Mouse (Mus musculus) bone marrow macrophage, adult 2 months (primary cell): ENCODE data around the gene Fto. TPM values are rescaled to one million over a fixed set of nuclear protein-coding genes. Genes with fewer than 3 reads are reported as not detected.

Source experiments
- H3K27ac ChIP-seq: 2 replicates; pipeline ENCODE4 v1.5.1; 2012; ENCODE audit warnings: low read depth, low read length; ENCODE audit not compliant: insufficient read depth
- H3K4me1 ChIP-seq: 2 replicates; pipeline ENCODE4 v1.6.1; 2012; ENCODE audit warnings: low read length; ENCODE audit not compliant: control insufficient read depth, insufficient read depth
- H3K4me3 ChIP-seq: 2 replicates; pipeline ENCODE4 v1.5.1; 2012; ENCODE audit warnings: mild to moderate bottlenecking, low read length, moderate library complexity; ENCODE audit not compliant: insufficient read depth
- CTCF ChIP-seq: IDR thresholded peaks from 2 replicates; pipeline ENCODE4 v1.5.1; 2012; ENCODE audit warnings: low read depth, mild to moderate bottlenecking, low read length, moderate library complexity
- POLR2A ChIP-seq: IDR thresholded peaks from 2 replicates; pipeline ENCODE4 v1.6.1; 2012; ENCODE audit warnings: mild to moderate bottlenecking, low read depth, low read length, borderline replicate concordance
- polyA plus RNA-seq: library from polyadenylated mRNA; stranded (reverse); fragments of >200 nt; gene quantifications from 2 replicates; pipeline ENCODE4 v1.2.4, GENCODE M21; 2012; ENCODE audit not compliant: missing spikeins, insufficient read depth, insufficient read length

The Fto gene
- polyA plus RNA-seq, 1 experiment: 26.4 TPM

GRCm38 (mm10) chr8:91709768-91710167 is 396.4 kb downstream of the Fto start:
- TF ChIP-seq POLR2A (no peak), CTCF (no peak)
- no peak overlapping the region for H3K27ac ChIP-seq

GRCm38 (mm10) chr8:91711202-91711601 is 397.9 kb downstream of the Fto start:
- H3K4me1 ChIP-seq: no peaks in the 10 kb centered on the region
- no peak overlapping the region for H3K4me3 ChIP-seq
- no peak overlapping the region for H3K27ac ChIP-seq
- no peak for TF ChIP-seq POLR2A
- TF ChIP-seq CTCF: no peak

More at GRCm38 (mm10) chr8:91709768-91710167, 396.4 kb downstream of the Fto start:
- no peak overlapping the region for H3K4me3 ChIP-seq
- H3K4me1 ChIP-seq: no peaks in the 10 kb centered on the region

- TF ChIP-seq POLR2A: no peak
- TF ChIP-seq CTCF: no peak
- H3K27ac ChIP-seq: no peak overlapping the region
Observed at GRCm38 (mm10) chr8:91711981-91712598, 398.8 kb downstream of the Fto start.

GRCm38 (mm10) chr8:91712731-91713569 is 399.6 kb downstream of the Fto start:
- Histone ChIP-seq H3K4me3 (peak overlapping the region; percentile 40), H3K4me1 (no peaks in the 10 kb centered on the region), H3K27ac (no peak overlapping the region)
- TF ChIP-seq POLR2A: no peak
- TF ChIP-seq CTCF: no peak

More at GRCm38 (mm10) chr8:91711981-91712598, 398.8 kb downstream of the Fto start:
- no peaks in the 10 kb centered on the region for H3K4me1 ChIP-seq
- no peak overlapping the region for H3K4me3 ChIP-seq

GRCm38 (mm10) chr8:91713677-91714312 is 400.5 kb downstream of the Fto start:
- Histone ChIP-seq H3K27ac (no peak overlapping the region), H3K4me1 (no peaks in the 10 kb centered on the region), H3K4me3 (peak overlapping the region; percentile 40)
- TF ChIP-seq POLR2A: no peak
- no peak for TF ChIP-seq CTCF

GRCm38 (mm10) chr8:91714733-91715132 is 401.4 kb downstream of the Fto start:
- H3K4me1 ChIP-seq: no peaks in the 10 kb centered on the region
- H3K4me3 ChIP-seq: no peak overlapping the region
- no peak overlapping the region for H3K27ac ChIP-seq
- TF ChIP-seq POLR2A (no peak), CTCF (no peak)

GRCm38 (mm10) chr8:91715387-91716085 is 402.2 kb downstream of the Fto start:
- no peak overlapping the region for H3K27ac ChIP-seq
- H3K4me3 ChIP-seq: no peak overlapping the region
- TF ChIP-seq POLR2A (no peak), CTCF (no peak)
- H3K4me1 ChIP-seq: no peaks in the 10 kb centered on the region

Other genes starting within 250 kb of the Fto start
- 51.3 and 54.7 TPM in 2 replicates for gene Rbl2, start 243.5 kb upstream of the Fto start, polyA plus RNA-seq
- 35.1 and 38.2 TPM in 2 replicates for gene Aktip, start 113.5 kb upstream of the Fto start, polyA plus RNA-seq
- 2.3 and 3.7 TPM in 2 replicates for gene Rpgrip1l, start 263 bp upstream of the Fto start, polyA plus RNA-seq